Mouse (Mus musculus) cerebellum, postnatal 25 days (tissue): ENCODE data around the gene Pam16.
A peak's percentile ranks its signal among the peaks of the same experiment; 100 is the strongest.

Experiments
- DNase-seq, 2 experiments: peaks; one replicate each; pipeline ENCODE4 v3.0.0; 2021; ENCODE audit warnings: mixed read lengths in 2 of 2

The Pam16 gene

GRCm38 (mm10) chr16:4645867-4646266, 21.1 kb upstream of the Pam16 start:
- DNase-seq, result no peak

GRCm38 (mm10) chr16:4643670-4644419, 19.1 kb upstream of the Pam16 start:
- DNase-seq, result peak; percentile 85 to 90

GRCm38 (mm10) chr16:4642937-4643336, 18.1 kb upstream of the Pam16 start:
- DNase-seq, result peak in 1 of 2 experiments; percentile 5

GRCm38 (mm10) chr16:4642190-4642589, 17.4 kb upstream of the Pam16 start:
- DNase-seq, result peak in 1 of 2 experiments; percentile 5

GRCm38 (mm10) chr16:4641119-4641838, 16.5 kb upstream of the Pam16 start:
- no peak for DNase-seq

- no peak for DNase-seq
These were observed 15.6 kb upstream of the Pam16 start for GRCm38 (mm10) chr16:4640267-4641005.

GRCm38 (mm10) chr16:4639831-4640237, 15.0 kb upstream of the Pam16 start, which contains the start of the genes Vasn and Dnaja3:
Gene Vasn, plus strand, starts transcription at chr16:4639941.
Gene Dnaja3, plus strand, starts transcription at chr16:4639989.
- DNase-seq, result peak in 1 of 2 experiments; percentile 38

GRCm38 (mm10) chr16:4638891-4639390, 14.2 kb upstream of the Pam16 start:
- no peak for DNase-seq

GRCm38 (mm10) chr16:4635760-4636159, 11.0 kb upstream of the Pam16 start:
- DNase-seq, result no peak

- DNase-seq, result no peak
These were observed 9.9 kb upstream of the Pam16 start for GRCm38 (mm10) chr16:4634681-4635080.

- no peak for DNase-seq
These were observed 8.9 kb upstream of the Pam16 start for GRCm38 (mm10) chr16:4633661-4634060.

- DNase-seq, result peak; percentile 56 to 74
These were observed 7.3 kb upstream of the Pam16 start for GRCm38 (mm10) chr16:4632050-4632449.

- DNase-seq, result peak; percentile 87 to 92
These were observed 5.2 kb upstream of the Pam16 start for GRCm38 (mm10) chr16:4629950-4630349.

GRCm38 (mm10) chr16:4628898-4629419, 4.2 kb upstream of the Pam16 start:
- no peak for DNase-seq

GRCm38 (mm10) chr16:4627105-4627504, 2.3 kb upstream of the Pam16 start:
- no peak for DNase-seq

GRCm38 (mm10) chr16:4624074-4624473, 714 bp downstream of the Pam16 start:
- no peak for DNase-seq

- DNase-seq, result no peak
These were observed 8.0 kb downstream of the Pam16 start for GRCm38 (mm10) chr16:4616829-4617228.

GRCm38 (mm10) chr16:4615297-4615696, 9.5 kb downstream of the Pam16 start:
- DNase-seq, result no peak

GRCm38 (mm10) chr16:4614639-4615038, 10.1 kb downstream of the Pam16 start:
- no peak for DNase-seq

GRCm38 (mm10) chr16:4613736-4614135, 11.1 kb downstream of the Pam16 start:
- DNase-seq, result no peak

- DNase-seq, result no peak
These were observed 13.1 kb downstream of the Pam16 start for GRCm38 (mm10) chr16:4611676-4612075.

GRCm38 (mm10) chr16:4611193-4611592, 13.6 kb downstream of the Pam16 start:
- no peak for DNase-seq

- no peak for DNase-seq
These were observed 16.2 kb downstream of the Pam16 start for GRCm38 (mm10) chr16:4608532-4609059.
